Mouse (Mus musculus) stomach, embryonic 14.5 days (tissue): ENCODE results near the gene Wwox. TPM values are rescaled to one million over a fixed set of nuclear protein-coding genes. Genes with fewer than 3 reads are reported as not detected.
A peak's percentile ranks its signal among the peaks of the same experiment; 100 is the strongest.

ENCODE experiments used
- ATAC-seq: fragments of 200-750 bp; cut with Nextera tagmentation; 2 replicates; pipeline ENCODE4 v1.8.0; 2017; ENCODE audit warnings: low read depth, moderate TSS enrichment; ENCODE audit not compliant: insufficient number of reproducible peaks, insufficient read depth, low FRiP score
- H3K27ac ChIP-seq: fragments of 300-500 bp; sonication (generic); 2 replicates; pipeline ENCODE4 v1.5.1; 2014; ENCODE audit warnings: mild to moderate bottlenecking, low read length, moderate library complexity, mixed read lengths
- H3K27me3 ChIP-seq: fragments of 300-500 bp; sonication (generic); 2 replicates; pipeline ENCODE4 v1.6.1; 2014; ENCODE audit warnings: low read length, control low read depth, mixed read lengths; ENCODE audit not compliant: control insufficient read depth, insufficient read depth
- H3K36me3 ChIP-seq: fragments of 300-500 bp; sonication (generic); 2 replicates; pipeline ENCODE4 v1.6.1; 2014; ENCODE audit warnings: mild to moderate bottlenecking, control low read depth, low read length, moderate library complexity, mixed read lengths; ENCODE audit not compliant: control insufficient read depth, insufficient read depth
- H3K4me1 ChIP-seq: fragments of 300-500 bp; sonication (generic); 2 replicates; pipeline ENCODE4 v1.6.1; 2014; ENCODE audit warnings: low read length, control low read depth, mixed read lengths; ENCODE audit not compliant: control insufficient read depth, insufficient read depth
- H3K4me2 ChIP-seq: fragments of 300-500 bp; sonication (generic); replicated peaks from 2 replicates; pipeline ENCODE4 v1.6.1; 2014; ENCODE audit warnings: low read depth, low read length, control low read depth
- H3K4me3 ChIP-seq: fragments of 300-500 bp; sonication (generic); 2 replicates; pipeline ENCODE4 v1.5.1; 2014; ENCODE audit warnings: low read depth, low read length, control low read depth
- H3K9ac ChIP-seq: fragments of 300-500 bp; sonication (generic); replicated peaks from 2 replicates; pipeline ENCODE4 v1.6.1; 2014; ENCODE audit warnings: low read depth, mild to moderate bottlenecking, control low read depth, low read length, moderate library complexity, mixed read lengths
- H3K9me3 ChIP-seq: fragments of 300-500 bp; sonication (generic); 2 replicates; pipeline ENCODE4 v1.6.1; 2016; ENCODE audit warnings: low read depth, low read length, control low read depth; ENCODE audit not compliant: control insufficient read depth
- WGBS: fragments of 180-500 bp; shearing (Covaris S2); extraction: QIAGEN DNeasy Blood & Tissue Kit; methylation state at CpG from one replicate; pipeline ENCODE4 v1.1.7; 2014; 5-methylcytosine and 5-hydroxymethylcytosine counted together
- polyA plus RNA-seq: library from polyadenylated mRNA; unstranded; fragments of >200 nt; fragmentation: Nextera tagmentation; extraction: Ambion mirVana; gene quantifications from 2 replicates; pipeline ENCODE4 v1.2.1, GENCODE M21; 2014

Gene Wwox
- polyA plus RNA-seq, 1 experiment from 2014 or later, result 15.4 TPM

DNA sequence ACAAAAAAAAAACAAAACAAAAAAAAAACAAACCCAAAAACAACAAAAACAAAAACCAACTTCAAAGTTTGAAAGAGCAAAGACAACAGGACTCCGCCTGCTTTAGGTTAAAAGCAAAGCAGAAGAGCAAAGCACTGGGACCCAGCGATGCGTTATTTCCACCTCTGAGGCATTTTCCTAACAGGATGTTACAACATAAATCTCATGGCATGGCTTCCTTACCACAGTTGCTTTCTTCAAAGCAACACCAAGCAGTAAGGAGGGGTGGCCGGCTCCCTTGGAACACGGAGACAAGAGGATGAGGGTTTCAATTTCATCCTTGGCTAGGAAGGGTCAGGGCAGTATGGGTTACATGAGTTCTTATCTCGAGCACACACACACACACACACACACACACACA, 20.6 kb upstream of the Wwox start:
- Histone ChIP-seq H3K9ac (no peak overlapping the region), H3K36me3 (no peaks in the 10 kb centered on the region), H3K27ac (no peak overlapping the region), H3K9me3 (no peaks in the 10 kb centered on the region), H3K4me1 (no peaks in the 10 kb centered on the region), H3K4me2 (no peak overlapping the region), H3K4me3 (no peak overlapping the region), H3K27me3 (no peaks in the 10 kb centered on the region)
- ATAC-seq, result no peak
- WGBS, result 66% methylated on average over 6 of the region's 6 CpGs

DNA sequence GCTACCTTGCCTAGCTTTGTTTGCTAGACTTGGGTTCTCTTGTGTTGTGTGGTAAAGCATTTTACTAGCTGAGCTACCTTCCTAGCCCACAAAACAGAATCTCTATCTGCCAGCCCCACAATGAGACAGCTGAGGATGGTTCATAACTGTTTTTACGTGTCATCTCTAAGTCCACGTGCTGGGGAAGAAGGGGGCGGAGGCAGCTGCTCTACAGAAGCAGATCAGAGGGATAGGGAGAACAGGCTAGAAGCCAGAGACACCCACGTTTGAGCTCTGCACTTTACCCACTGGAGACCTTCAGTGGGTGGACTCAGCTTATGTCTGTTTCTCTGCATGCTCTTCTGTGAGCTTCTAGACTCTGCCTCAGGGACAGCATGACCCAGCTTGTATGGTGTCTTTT, 17.9 kb upstream of the Wwox start:
- WGBS, result 72% methylated on average over 4 of the region's 4 CpGs
- H3K36me3 ChIP-seq, result no peaks in the 10 kb centered on the region
- no peak for ATAC-seq

DNA sequence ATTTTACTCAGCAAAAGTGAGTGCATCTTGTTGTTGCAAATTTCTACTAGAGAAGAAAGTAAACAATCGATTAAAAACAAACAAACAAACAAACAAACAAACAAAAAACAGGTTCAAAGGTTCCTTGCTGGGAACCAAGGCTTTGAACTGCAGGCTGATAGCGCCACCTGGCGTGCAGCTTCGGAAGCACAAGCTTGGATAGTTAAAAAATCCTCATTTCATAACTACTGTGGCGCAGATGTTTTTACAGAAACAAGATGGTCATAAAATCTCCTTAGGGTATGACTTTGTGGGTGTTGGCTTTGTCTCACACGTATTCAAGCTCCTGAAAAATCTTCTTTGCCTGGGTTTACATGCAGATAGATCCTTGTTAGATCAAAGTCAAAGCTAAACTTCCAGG, 1.2 kb upstream of the Wwox start:
- 13% methylated on average over 6 of the region's 6 CpGs for WGBS
- Histone ChIP-seq H3K36me3 (no peaks in the 10 kb centered on the region), H3K4me3 (no peak overlapping the region), H3K4me1 (peaks cover 5% of the 10 kb centered on the region; the same call in 1 of the 2 replicates), H3K9me3 (no peaks in the 10 kb centered on the region), H3K4me2 (no peak overlapping the region), H3K27me3 (no peaks in the 10 kb centered on the region), H3K27ac (no peak overlapping the region), H3K9ac (no peak overlapping the region)
- ATAC-seq, result no peak

More for the DNA sequence above, 17.9 kb upstream of the Wwox start:
- Histone ChIP-seq H3K4me1 (no peaks in the 10 kb centered on the region), H3K9me3 (no peaks in the 10 kb centered on the region), H3K27me3 (no peaks in the 10 kb centered on the region), H3K4me3 (no peak overlapping the region), H3K4me2 (no peak overlapping the region), H3K9ac (no peak overlapping the region), H3K27ac (no peak overlapping the region)

DNA sequence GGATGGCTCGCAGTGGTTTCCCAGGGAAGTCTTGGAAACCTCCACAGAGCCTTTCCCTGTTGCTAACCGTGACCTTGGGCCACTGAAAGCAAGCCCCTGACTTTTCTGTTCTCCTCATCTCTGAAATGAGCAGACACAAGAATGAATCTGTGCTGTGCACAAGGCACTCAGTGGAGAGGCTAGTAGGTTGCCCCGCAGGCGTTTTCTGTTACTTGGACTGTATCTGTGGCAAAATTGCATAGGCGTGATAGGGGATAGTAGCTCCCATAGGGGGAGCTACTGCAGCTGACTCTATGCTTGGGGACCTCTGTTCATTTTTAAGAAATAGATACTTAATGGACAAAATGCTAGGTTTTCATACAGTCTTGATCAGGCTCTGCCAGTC, 742 bp downstream of the Wwox start:
- Histone ChIP-seq H3K9me3 (no peaks in the 10 kb centered on the region), H3K27ac (no peak overlapping the region), H3K4me3 (peak overlapping the region; percentile 76), H3K4me2 (peak overlapping the region; percentile 81), H3K4me1 (peaks cover 5% of the 10 kb centered on the region; the same call in 1 of the 2 replicates), H3K9ac (peak overlapping the region; percentile 55; the same call in 1 of the 2 replicates), H3K36me3 (no peaks in the 10 kb centered on the region), H3K27me3 (no peaks in the 10 kb centered on the region)
- no peak for ATAC-seq
- WGBS, result 18% methylated on average over 5 of the region's 5 CpGs

DNA sequence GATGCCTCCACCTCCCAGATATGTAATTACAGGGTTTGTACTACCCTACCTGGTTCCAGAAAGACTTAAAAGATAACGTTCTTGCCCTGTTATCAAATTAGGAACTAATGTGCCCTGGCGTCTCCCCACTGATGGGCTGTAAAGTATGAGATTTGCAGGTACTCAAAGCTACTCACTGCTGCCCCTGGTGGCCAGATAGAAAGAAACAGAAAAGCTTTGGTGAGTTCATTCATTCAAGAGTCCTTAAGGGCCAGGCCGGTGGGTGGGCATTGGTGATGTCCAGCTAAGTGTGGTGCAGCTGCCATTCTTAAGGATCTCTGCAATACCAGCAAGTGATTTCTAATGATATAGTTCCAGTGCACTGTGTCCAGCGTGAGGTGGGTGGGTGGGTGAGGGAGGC, 2.2 kb downstream of the Wwox start:
- ATAC-seq, result no peak
- H3K9ac ChIP-seq, result no peak overlapping the region
- no peaks in the 10 kb centered on the region for H3K36me3 ChIP-seq
- H3K4me2 ChIP-seq, result no peak overlapping the region
- 84% methylated on average over 4 of the region's 4 CpGs for whole genome bisulfite sequencing
- H3K4me1 ChIP-seq, result peaks cover 5% of the 10 kb centered on the region; the same call in 1 of the 2 replicates
- H3K4me3 ChIP-seq, result no peak overlapping the region
- no peaks in the 10 kb centered on the region for H3K27me3 ChIP-seq
- H3K27ac ChIP-seq, result no peak overlapping the region
- H3K9me3 ChIP-seq, result no peaks in the 10 kb centered on the region

DNA sequence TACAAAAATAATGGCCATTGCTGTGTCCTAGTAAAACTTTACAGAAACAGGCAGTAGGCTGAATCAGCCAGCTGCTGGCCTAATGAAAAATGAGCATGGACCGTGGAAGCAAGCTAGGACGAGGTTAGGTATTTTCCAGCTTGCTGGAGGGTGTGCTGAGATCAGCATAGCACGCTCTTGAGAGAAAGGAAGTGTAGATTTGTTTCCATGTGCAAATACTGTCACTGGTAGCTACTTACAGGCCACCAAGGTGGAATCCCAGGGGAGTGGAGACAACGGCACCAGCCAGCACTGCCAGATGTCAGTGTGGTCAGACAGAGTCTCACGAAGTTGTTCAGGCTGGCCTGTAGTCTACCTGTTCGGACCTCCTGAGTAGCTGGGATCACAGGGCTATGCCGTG, 7.4 kb downstream of the Wwox start:
- 76% methylated on average over 7 of the region's 7 CpGs for whole genome bisulfite sequencing

DNA sequence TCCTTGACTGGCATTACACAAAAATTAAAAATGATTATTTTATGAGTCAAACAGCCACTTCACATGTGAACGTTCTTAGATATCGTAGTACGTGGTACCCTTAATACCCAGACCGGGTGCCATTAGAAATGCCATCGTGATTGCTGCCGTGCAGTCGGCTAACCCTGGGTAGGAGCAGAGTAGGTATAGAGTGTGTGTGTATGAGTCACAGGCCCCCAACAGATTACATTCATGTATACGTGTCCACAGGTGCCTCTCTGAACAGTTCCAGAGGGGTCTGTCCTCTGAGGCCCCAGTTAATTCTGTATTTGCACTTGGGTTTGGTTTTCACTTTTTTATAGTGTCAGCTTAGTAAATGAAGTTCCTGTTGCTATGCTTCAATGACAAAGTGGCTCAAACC, 12.8 kb downstream of the Wwox start:
- Histone ChIP-seq H3K27ac (no peak overlapping the region), H3K27me3 (no peaks in the 10 kb centered on the region), H3K4me1 (no peaks in the 10 kb centered on the region), H3K36me3 (peaks cover 5% of the 10 kb centered on the region; the same call in 1 of the 2 replicates), H3K4me3 (no peak overlapping the region), H3K9me3 (no peaks in the 10 kb centered on the region), H3K4me2 (no peak overlapping the region), H3K9ac (no peak overlapping the region)
- ATAC-seq, result no peak
- WGBS, result 89% methylated on average over 8 of the region's 8 CpGs

More for the DNA sequence above, 7.4 kb downstream of the Wwox start:
- H3K9me3 ChIP-seq, result no peaks in the 10 kb centered on the region
- H3K36me3 ChIP-seq, result peaks cover 5% of the 10 kb centered on the region; the same call in 1 of the 2 replicates
- no peak for ATAC-seq
- H3K27me3 ChIP-seq, result no peaks in the 10 kb centered on the region
- H3K9ac ChIP-seq, result no peak overlapping the region
- no peak overlapping the region for H3K27ac ChIP-seq
- H3K4me1 ChIP-seq, result no peaks in the 10 kb centered on the region
- H3K4me3 ChIP-seq, result no peak overlapping the region
- no peak overlapping the region for H3K4me2 ChIP-seq

DNA sequence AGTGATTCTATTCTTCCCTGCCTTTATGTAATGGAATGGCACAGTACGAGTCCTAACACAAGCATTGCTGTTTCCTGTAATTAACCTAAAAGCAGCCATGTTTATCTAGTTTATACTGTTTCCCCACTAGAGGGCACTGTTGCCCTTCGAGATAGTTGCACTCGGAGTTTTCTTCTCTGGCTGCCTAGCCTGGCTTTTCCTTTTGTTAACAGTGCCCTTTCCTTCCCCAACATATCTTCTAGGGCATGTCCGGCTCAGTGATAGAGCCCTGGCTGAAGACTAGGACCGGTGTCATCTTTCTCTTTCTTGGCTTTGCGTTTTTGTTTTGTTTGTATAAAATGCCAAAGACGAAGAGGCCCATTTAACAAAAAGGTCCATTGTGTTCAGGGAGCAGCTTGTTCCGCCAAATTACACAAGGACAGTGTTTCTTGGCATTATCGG, 13.3 kb downstream of the Wwox start:
- H3K36me3 ChIP-seq, result peaks cover 5% of the 10 kb centered on the region; the same call in 1 of the 2 replicates
- H3K27me3 ChIP-seq, result no peaks in the 10 kb centered on the region
- no peak overlapping the region for H3K4me2 ChIP-seq
- 13% methylated on average over 9 of the region's 9 CpGs for WGBS
- ATAC-seq, result no peak
- H3K27ac ChIP-seq, result no peak overlapping the region
- no peak overlapping the region for H3K9ac ChIP-seq
- H3K4me1 ChIP-seq, result no peaks in the 10 kb centered on the region; the same call in 1 of the 2 replicates
- no peaks in the 10 kb centered on the region for H3K9me3 ChIP-seq
- no peak overlapping the region for H3K4me3 ChIP-seq

DNA sequence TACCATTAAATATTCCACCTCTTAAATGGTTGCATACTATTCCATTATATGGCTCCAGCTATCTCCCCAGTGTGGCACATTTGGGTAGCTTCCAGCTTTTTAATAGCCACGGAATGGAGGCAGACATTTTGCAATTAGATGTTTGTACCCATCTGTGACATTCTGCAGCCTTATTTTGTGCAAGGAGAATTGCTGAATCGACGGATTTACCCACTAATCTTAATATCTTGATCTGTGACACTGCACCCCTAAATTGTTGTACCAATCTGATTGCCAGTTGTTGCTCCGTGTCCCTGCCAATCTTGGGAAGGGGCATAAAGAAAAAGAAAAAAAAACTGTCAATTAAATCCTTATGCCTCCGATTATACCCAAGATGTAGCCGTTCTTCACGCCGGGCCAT, 15.8 kb downstream of the Wwox start:
- H3K27ac ChIP-seq, result no peak overlapping the region
- no peaks in the 10 kb centered on the region; the same call in 1 of the 2 replicates for H3K4me1 ChIP-seq
- no peaks in the 10 kb centered on the region for H3K9me3 ChIP-seq
- no peak overlapping the region for H3K4me3 ChIP-seq
- no peak for ATAC-seq
- no peak overlapping the region for H3K4me2 ChIP-seq
- H3K36me3 ChIP-seq, result no peaks in the 10 kb centered on the region
- no peaks in the 10 kb centered on the region for H3K27me3 ChIP-seq
- H3K9ac ChIP-seq, result no peak overlapping the region
- WGBS, result 92% methylated on average over 8 of the region's 8 CpGs
